Mouse (Mus musculus): ENCODE measurements around the gene Pknox1.

Pknox1 gene

DNA sequence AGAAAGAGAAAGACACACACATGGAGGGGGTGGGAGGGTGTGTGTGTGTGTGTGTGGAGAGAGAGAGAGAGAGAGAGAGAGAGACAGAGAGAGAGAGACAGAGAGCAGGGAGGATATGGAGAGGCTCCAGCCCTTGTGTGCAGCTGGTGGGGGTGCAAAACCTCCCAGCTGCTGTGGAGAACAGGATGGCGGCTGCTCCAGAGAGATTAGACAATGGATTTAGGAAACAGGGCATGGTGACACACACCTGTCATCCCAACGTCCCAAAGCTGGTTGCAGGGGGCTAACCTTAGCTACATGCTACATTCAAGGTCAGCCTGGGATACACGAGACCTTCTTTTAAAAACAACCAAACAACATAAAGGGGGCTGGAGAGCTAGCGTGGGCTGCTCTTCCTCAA, 8.3 kb upstream of the Pknox1 start:
- no peak for DNase-seq (ENCODE audit: low read depth, low spot score)

DNA sequence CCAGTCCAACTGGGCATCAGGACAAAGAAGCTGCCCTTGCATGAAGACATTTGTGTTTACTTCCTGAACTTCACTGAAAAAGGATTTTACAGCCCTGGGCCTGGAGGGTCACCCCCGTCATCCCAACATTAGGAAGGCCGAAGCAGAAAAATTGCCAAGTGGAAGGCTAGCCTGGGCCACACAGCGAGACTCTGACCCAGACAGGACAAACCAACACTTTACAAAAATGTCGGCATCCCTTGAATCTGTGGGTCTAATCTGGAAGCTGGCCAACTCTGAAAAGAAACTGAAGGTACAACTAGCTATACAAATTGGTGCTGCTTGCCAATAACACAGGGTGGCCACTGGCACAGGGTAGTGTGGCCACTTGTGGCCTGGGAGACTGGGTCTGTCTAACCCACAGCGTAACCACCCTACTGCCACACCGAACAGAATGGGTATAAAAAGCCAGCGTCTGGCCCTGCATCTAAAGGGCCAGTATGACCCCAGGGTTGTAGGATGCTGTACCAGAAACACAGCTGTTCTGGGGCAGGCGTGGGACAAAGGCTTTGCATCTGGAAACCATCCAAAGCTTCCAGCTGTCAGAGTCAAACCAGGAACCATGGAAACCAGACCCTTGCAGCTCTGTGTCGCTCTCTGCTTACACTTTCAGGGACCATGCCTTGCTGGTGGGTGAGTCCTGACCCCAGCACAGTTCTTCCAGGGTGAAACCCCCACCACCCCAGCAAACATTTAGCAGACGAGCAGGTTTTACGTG, 7.2 kb upstream of the Pknox1 start:
- DNase-seq (ENCODE audit: low read depth, low spot score), result peak; percentile 81

DNA sequence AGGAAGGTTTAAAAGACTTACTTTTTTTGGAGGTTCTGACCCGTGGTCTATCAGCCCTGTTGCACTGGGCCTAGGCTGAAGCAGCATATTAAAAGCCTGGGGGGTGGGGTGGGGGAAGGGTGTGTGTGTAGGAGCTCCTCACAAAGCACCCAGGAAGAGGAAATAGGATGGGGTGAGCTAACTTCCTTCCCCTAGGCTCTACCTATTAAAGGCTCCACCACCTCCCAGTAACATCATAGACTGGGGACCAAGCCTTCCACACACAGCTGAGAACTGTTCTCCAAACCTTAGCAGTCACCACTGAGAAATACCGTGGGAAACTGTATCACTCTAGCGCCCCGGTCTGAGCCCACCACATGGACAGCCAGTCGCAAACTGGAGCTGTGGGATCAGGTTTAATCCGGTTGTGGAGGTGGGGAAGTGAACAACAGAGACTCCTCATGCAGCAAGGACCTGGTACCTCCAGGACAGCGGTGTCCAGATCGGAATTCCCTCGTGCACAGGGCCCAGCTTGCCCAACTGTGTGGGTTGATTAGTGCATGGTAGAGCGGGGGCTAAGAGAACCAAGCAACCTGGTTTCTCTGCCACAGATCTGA, 6.5 kb upstream of the Pknox1 start:
- DNase-seq (ENCODE audit: low read depth, low spot score), result no peak

DNA sequence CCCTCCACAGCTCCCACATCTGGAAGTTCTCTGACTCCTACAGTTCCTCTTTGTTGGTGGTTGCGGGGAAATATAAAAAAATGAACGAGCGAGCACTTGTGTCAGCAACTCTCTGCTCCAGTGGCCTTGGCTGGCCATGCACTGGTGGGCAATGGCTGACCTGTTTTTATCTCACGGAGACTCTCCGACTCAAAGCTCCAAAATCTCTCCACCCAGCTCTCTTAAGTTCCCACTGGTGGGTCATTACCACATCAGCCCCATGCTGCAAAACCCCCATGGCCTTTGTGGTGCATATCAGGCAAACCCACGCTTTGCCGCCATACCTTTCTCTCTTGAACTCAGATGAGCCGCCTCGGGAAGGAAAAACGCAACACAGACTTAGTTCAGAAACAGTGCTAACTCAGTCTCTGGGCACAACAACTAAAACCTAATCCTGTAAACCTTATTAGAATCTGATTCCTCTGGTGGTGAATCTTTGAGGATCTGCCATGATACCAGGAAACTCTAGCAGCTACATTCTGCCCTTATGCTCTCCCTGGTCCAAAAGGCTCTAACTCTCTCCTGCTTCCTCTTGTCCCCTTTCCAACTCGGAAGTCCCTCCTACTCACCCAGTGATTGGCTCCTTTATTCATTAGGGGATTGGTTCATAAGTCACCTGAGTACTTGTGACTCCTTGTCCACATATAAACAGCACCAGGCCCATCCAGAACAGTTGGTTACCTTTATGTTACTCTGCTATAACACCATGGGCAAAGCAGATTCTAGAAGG, 5.3 kb upstream of the Pknox1 start:
- no peak for DNase-seq (ENCODE audit: low read depth, low spot score)

DNA sequence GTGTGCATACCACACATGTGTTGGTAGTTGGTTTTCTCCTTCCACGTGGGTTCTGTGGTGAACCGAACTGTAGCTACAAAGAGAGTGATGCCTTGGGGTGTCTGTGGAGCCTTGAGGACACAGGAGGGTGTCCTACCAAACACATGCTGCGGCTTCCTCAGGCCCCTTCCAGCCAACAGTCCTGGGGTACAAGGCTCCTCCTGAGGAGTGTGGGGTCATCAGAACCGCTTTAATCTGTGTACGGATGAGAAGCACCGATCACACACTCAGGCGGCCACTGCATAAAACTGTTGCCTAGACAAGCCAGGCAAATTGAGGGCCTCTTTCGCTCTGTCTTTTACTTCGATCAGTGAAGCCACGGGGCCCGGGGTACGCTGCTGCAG, 911 bp upstream of the Pknox1 start:
- no peak for DNase-seq (ENCODE audit: low read depth, low spot score)

DNA sequence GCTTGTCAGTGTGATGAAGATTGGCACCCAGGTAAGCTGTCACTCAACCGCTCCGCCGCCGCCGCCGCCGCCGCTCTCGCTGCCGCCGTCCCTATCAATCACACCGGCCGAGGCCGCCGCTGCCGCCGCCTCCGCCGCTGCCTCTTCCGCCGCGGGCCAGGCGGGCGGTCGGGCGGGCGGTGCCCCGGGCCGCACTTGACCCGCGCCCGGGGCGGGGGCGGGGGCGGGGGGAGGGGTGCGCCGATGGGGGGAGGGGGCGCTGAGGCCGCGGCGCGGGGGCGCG, 265 bp downstream of the Pknox1 start:
- DNase-seq (ENCODE audit: low read depth, low spot score), result no peak

DNA sequence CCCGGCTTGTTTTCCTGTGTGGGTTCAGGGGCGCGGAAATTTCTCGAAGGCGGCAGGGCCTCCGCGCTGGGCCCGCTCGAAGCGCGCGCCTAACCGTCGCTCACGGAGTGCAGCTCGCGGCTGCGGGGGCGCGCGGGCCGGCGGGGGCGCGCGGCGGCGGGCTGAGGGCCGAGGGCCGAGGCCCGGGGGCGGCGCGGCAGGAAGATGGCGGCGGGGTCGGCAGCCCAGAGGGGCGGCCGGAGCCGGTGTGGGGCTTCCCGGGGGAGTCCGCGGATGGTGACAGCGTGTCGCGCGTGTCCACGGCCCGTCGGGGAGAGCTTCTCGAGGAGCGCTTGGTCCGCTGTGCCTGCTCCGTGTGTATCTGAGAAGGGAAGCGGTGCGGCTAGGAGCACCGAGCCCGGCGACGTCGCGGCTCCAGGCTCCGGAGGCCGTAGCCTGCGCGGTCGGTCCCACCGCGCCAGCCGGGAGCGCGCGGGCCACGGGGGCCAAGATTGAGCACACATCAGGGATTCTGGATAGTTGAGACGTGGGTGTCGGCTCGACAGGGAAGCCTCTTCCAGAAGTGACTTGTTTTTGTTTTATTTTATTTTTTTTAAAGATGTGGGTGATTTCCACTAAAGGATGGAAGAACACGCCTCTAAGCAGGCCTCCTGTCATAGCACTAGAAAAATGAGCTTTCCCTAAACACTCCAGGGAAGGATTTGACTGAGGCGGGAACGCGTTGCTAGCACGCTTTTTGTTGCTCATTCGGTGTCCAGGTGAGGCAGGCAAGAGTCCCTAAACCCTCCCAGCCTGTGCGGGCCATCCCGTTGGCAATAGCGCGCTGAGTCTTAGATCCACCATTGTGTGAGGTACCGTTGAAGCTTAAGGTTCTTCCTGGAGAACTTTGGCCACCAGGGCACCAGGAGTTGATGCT, 865 bp downstream of the Pknox1 start:
- peak; percentile 78 for DNase-seq (ENCODE audit: low read depth, low spot score)

DNA sequence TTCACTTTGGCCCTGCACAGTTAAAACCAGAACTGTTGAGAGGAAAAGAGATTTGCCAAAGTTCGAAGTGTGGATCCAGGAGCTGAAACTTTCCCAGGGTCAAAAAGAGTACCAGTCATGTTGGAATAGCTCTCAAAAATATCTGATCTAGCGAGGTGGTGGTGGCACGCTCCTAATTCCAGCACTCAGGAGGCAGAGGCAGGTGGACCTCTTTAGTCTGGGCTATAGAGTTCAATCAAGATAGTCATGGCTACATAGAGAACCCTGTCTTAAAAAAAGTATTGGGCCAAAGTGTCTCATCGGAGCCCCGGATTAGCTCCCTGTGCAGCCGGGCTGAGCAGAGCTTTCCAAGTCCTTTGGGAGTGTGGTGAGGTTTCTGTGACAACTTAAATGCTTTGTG, 1.7 kb downstream of the Pknox1 start:
- DNase-seq (ENCODE audit: low read depth, low spot score), result no peak

DNA sequence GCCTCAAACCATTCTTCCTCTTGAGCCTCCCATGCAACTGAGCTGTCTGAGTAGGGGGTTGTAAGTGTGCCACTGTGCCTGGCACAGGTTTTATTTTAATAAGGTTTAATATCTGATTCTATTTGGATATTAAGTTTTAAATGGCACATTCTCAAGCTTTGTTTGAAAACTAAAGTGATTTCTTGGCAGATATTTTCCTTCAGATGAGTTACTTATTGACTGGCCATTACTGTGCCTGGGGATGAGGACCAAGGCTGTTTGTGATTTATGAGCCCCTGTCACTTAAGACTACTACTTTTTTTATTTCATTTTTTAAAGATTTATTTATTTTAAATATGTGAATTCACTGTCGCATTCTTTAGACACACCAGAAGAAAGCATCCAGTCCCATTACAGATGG, 5.2 kb downstream of the Pknox1 start:
- DNase-seq (ENCODE audit: low read depth, low spot score), result no peak

DNA sequence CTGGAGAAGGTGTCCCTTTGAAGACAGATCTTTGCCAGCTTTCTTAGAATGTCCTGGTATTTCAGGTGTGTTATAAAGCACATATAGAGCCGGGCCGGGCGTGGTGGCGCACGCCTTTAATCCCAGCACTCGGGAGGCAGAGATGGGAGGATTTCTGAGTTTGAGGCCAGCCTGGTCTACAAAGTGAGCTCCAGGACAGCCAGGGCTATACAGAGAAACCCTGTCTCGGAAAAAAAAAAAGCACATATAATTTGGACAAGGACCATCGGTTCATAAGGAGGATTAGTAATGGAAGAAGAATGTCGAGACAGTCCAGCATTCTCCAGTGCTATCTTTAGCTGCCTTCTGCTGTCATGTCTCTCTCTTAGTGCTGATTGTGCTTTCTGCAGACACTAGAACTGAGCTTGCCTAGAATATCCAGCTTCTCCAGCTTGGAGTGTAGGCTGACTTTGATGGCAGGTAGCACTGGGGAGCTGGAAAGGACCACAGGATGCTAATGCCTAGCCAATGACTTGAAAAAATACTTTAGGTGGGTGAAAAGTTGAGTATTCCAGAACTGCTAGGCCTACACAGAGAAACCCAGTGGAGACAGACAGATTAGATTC, 5.9 kb downstream of the Pknox1 start:
- peak; percentile 61 for DNase-seq (ENCODE audit: low read depth, low spot score)

DNA sequence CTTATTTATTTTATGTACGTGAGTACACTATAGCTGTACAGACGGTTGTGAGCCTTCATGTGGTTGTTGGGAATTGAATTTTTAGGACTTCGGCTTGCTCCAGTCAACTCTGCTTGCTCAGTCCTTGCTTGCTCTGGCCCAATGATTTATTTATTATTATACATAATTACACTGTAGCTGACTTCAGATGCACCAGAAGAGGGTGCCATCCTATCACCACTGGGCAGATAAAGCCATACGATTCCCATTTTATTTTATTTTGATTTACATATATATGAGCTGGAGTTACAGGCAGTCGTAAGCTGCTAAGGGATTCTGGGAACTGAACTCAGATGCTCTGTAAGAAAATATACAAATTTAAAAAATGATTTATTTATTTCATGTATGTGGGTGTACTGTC, 7.2 kb downstream of the Pknox1 start:
- no peak for DNase-seq (ENCODE audit: low read depth, low spot score)

DNA sequence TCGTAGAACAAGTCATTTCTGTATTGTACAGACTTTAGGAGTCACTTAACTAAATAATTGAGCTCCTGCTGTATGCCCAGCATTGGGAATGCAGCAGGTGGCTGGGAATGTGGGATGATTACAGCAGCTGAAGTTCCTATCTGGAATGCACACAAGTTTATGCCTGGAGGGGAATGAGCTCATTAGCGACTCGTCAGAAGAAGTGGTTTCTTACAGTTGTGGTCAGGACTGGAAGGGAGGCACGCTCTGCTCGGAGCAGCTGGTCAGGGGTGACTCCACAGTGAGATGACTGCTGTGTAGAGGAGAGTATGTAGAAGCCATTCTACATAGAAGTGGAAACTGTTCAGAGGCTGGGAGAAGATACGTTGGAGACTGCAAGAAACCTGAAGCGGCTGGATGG, 10.1 kb downstream of the Pknox1 start:
- no peak for DNase-seq (ENCODE audit: low read depth, low spot score)

DNA sequence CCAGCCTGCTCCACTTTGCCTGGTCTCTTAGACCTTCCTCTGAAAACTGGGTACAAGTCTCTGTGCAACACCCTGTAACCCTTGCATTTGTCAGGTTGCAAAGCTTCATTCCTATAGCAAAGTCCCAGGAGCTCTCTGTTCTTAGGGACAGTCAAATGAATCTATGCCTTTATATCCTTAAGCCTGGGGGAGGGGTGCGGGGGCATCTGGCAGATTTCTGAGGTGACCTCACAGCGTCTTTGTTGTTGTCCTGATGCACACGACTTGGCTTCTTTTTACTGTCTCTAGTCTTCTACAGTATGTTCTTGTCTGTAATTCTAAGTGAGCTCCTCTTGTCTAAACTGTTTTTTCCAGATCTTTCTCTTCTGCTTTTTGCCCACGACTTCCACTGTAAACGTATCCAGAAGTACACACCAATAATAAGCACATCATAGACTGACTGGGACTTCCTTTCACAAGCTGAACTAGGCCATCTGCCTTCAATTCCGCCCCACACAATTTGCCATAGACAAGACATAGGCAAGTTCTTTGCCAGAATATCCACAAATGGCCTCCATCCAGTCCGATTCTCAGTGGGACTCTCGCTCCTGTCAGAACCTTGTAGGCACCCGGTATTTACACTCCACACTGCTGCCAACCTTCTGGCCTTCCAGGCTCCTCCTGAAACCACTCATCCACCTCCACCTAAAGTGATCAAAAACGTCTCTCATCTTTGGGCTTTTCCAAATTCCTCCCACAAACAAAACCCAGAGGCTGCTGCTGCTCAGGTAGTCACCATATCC, 12.1 kb downstream of the Pknox1 start:
- DNase-seq (ENCODE audit: low read depth, low spot score), result no peak

DNA sequence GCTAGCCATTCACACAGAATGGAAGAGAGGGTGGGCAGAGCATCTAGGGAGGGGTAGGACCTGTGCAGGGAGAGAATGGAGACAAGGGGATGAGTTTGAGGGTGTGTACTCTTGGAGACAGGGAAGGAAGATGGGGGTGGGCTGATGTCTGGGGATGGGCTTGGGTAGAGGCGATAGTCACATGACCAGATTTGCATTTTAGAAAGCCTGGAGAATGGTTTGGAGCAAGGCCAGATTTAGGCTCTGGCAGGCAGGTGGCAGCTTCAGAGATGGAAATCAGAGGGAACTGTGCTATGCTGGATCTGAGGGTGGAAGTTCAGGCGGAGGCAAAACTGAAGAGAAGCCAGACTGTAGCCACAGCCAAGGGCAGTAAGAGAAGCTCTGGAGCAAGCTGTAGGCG, 15.8 kb downstream of the Pknox1 start:
- DNase-seq (ENCODE audit: low read depth, low spot score), result no peak

DNA sequence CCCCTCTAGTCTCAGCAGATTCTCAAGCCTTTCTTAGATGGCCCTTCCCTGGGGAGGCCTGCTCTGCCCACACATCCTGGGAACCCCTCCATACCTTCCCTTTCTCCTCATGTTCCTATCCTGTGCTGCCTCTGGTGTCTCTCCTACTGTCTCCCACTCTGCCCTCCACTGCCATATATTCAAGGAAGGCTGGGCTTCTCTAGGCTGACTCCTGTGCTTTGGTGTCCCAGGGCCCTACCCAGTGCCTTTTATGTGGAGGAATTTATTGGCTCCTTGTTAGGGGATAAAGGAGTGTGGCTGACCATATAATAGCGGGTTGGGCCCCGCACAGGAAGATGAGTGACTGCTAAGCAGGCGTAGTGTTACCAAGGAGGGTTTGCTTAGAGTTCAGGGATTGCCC, 18.7 kb downstream of the Pknox1 start:
- no peak for DNase-seq (ENCODE audit: low read depth, low spot score)

DNA sequence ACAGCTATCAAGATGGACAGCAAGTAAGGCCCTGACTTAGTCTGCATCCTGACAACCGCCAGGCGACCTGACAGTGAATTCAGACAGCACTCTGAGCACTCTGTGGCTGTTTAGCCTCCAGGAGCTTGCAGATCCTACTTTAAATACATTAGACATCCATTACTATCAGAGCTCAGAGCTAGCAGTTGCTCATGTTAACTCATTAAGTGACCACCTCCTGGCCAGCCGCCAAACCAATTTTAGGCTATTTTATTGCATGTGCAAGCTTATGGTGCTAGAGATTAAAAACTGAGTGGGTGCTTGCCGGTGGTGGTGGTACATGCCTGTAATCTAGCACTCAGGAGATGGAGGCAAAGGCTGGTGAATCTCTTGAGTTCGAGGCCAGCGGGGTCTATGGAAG, 19.2 kb downstream of the Pknox1 start:
- no peak for DNase-seq (ENCODE audit: low read depth, low spot score)

DNA sequence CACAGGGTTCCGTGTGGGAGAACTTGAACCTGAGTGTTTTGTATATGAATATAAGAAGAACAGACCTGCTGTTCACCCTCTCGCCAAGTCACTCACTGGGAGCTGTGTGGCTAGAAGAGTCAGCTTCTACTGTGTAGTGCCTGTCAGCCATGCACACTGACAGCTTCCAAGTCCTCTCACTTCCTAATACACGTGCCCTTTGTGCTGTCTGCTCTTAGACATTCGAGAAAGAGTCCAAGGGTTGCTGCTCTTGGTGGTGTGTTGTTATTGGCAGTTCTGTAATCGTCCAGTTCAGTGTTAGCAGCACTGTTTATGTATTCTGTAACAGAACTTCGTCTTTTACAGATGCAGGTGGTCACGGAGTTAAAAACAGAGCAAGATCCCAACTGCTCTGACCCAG, 23.6 kb downstream of the Pknox1 start:
- DNase-seq (ENCODE audit: low read depth, low spot score), result no peak

DNA sequence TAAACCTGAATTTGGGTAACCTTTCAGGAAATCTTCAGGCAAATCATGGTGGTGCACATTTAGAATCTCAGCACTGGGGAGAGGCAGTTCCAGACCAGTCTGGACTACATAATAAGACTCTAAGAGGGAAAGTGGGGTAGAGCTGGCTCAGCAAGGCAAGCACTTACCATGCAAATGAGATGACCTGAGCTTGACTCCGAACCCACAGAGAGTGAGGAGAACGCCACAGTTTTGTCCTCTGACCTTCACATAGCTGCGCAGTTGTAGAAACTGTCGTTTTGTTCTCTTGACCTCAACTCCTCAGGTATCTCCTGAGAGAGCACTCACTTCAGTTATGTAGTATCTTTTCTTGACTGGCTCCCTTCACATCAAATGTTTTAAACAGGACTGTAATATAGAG, 24.2 kb downstream of the Pknox1 start:
- DNase-seq (ENCODE audit: low read depth, low spot score), result no peak

DNA sequence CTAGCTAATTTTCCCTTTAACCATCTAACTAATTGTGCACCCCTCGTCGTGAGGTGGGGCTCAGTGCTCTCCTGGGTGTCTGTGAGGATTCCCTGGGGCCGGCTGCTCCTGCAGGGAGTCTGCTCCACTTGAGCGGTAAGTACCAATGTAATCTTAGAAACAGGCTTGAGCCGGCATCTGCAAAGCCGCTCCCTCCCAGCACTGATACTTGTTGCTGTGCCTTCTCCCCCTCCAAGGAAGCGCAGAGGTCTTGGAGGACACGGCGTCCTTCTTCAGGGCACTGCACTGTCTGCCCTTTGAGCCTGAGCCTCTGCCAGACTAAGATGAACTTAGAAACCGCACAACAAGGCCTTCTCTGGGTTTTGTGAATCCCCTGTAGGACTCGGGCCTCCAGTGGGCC, 26.3 kb downstream of the Pknox1 start:
- no peak for DNase-seq (ENCODE audit: low read depth, low spot score)

DNA sequence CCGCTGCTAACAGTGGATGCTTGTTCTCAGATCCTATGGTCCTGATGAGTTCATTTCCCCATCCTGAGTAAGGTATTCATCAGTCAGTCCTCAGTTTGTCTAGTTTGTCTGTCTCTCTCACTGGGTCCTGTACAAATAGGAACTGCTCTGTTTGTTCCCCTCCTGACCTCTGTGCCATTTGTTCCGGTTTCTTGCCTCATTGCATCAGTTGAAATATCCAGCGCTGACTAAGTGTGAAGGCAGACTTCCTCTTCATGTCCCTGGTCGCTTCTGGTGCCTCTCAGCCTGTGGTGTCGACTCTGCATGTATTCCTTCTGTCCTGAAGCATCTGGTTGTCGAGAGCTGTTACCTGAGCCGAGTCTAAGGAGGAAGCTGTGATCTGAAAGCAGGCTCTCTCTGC, 30.1 kb downstream of the Pknox1 start:
- DNase-seq (ENCODE audit: low read depth, low spot score), result no peak

DNA sequence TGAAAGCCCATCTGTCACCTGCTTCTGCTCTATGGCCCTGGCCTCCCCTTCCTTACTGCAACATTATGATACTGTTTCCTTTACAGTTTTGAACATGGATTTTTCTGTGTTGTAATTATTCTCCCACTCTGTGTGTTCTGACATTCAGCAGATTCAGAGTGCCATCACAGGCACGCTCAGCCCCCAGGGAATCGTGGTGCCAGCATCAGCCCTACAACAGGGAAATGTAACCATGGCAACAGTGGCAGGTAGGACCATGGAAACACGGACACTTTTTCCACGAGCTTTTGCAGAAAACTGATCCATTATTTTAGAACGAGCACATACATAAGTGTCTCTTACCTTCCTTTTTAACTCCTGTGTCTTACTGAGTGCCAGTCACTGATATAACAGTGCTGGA, 30.5 kb downstream of the Pknox1 start:
- DNase-seq (ENCODE audit: low read depth, low spot score), result no peak
